Mouse (Mus musculus) layer of hippocampus, adult 2 months (tissue): ENCODE measurements around the gene Gm21761. TPM values are rescaled to one million over a fixed set of nuclear protein-coding genes. Genes with fewer than 3 reads are reported as not detected.

ENCODE experiments used
- total RNA-seq, 2 experiments: library from RNA; stranded (reverse); gene quantifications; 2 replicates each; pipeline ENCODE4 v1.2.3; 2021

Gene Gm21761
- total RNA-seq, 2 experiments from 2014 or later, result not detected

Other genes starting within 250 kb of the Gm21761 start
- gene Hmgcs1, start 238.9 kb downstream of the Gm21761 start, total RNA-seq, result 100 to 1,000 TPM; 192 to 193 TPM
- 10 to 100 TPM; 13.1 to 14.0 TPM for gene Nim1k, start 173.4 kb downstream of the Gm21761 start, total RNA-seq
- 10 to 100 TPM; 40.4 to 43.2 TPM for gene Zfp131, start 138.4 kb downstream of the Gm21761 start, total RNA-seq
- not detected for gene AF067063, start 99.1 kb downstream of the Gm21761 start, total RNA-seq
- not detected for gene D13Ertd608e, start 93.3 kb downstream of the Gm21761 start, total RNA-seq
- not detected for gene Tcstv1, start 34.5 kb downstream of the Gm21761 start, total RNA-seq
- not detected for gene B020031M17Rik, start 21.5 kb upstream of the Gm21761 start, total RNA-seq
- not detected for gene Gm36079, start 97.7 kb upstream of the Gm21761 start, total RNA-seq
- not detected for gene Gm21188, start 122.9 kb upstream of the Gm21761 start, total RNA-seq
- gene Gm20767, start 211.0 kb upstream of the Gm21761 start, total RNA-seq, result not detected
- not detected for gene Gm21818, start 243.2 kb upstream of the Gm21761 start, total RNA-seq